ENCODE assay signal across 10 mouse cellular contexts in the genomic region with DNA sequence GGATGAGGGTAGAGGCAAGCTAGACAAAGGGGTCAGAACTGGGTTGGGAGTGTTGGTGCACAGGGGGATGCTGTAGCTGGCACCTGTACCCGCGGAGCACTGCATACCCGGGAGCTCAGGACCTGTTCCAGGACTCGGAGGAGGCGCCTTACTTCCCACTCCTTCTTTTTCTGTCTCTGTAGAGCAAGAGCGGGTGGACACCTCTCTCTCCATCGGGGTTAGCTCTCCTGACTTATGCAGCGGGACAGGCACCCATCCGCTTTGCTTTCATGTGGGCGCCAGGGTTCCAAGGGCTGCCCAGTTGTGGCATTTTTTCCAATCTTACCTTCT. TPM values are rescaled to one million over a fixed set of nuclear protein-coding genes. Genes with fewer than 3 reads are reported as not detected.
A peak's percentile ranks its signal among the peaks of the same experiment; 100 is the strongest.
DNase-seq lines count a peak whose midpoint lies in the region; ATAC-seq lines count a peak whose summit lies in the region.
"Had no signal": no experiment of that assay in that cellular context is flagged by ENCODE, and none has a peak within 500 bp of the region (broad histone marks: within the 10 kb centered on the region; RNA-seq: fewer than 3 reads in every experiment).

No protein-coding gene starts in this region.

- H3K27me3 ChIP-seq in kidney, embryonic 15.5 days, result peaks cover 60% of the 10 kb centered on the region
- peaks cover 37% of the 10 kb centered on the region for H3K27me3 ChIP-seq in embryonic facial prominence, embryonic 11.5 days (ENCODE audit: control insufficient read depth, insufficient read depth, low read length)
- no peaks in the 10 kb centered on the region for H3K27me3 ChIP-seq in hindbrain, embryonic 15.5 days
- 0 out of 2 replicates have a peak, but pooled peaks cover 3% of the 10 kb centered on the region for H3K27me3 ChIP-seq in midbrain, embryonic 15.5 days (replicated peaks)

- peak overlapping the region; percentile 97 for H3K4me2 ChIP-seq in kidney, embryonic 15.5 days
- H3K4me2 ChIP-seq in embryonic facial prominence, embryonic 11.5 days (ENCODE audit: low read depth, low read length), result peak overlapping the region; percentile 99
- H3K4me2 ChIP-seq in hindbrain, embryonic 15.5 days, result peak overlapping the region; percentile 74
- peak overlapping the region; percentile 80 for H3K4me2 ChIP-seq in midbrain, embryonic 15.5 days

- H3K27ac ChIP-seq in kidney, embryonic 15.5 days, result no peak overlapping the region
- H3K27ac ChIP-seq in embryonic facial prominence, embryonic 11.5 days (replicated peaks; ENCODE audit: low read depth, low read length), result no peak overlapping the region
- peak overlapping the region; percentile 90 for H3K27ac ChIP-seq in hindbrain, embryonic 15.5 days (replicated peaks)
- H3K27ac ChIP-seq in midbrain, embryonic 15.5 days, result peak overlapping the region; percentile 93
- H3K27ac ChIP-seq: macrophage had no signal

- H3K4me3 ChIP-seq in kidney, embryonic 15.5 days (replicated peaks), result peak overlapping the region; percentile 61
- H3K4me3 ChIP-seq in embryonic facial prominence, embryonic 11.5 days (ENCODE audit: low read depth, low read length), result peak overlapping the region; percentile 62
- H3K4me3 ChIP-seq in hindbrain, embryonic 15.5 days, result peak overlapping the region; percentile 79
- H3K4me3 ChIP-seq in midbrain, embryonic 15.5 days, result peak overlapping the region; percentile 80
- H3K4me3 ChIP-seq: erythroblast, embryonic 14.5 days had no signal

- peak overlapping the region; percentile 44; the same call in 1 of the 2 replicates for H3K9ac ChIP-seq in kidney, embryonic 15.5 days
- H3K9ac ChIP-seq in embryonic facial prominence, embryonic 11.5 days (replicated peaks; ENCODE audit: low read length), result peak overlapping the region; percentile 62; the same call in 1 of the 2 replicates
- peak overlapping the region; percentile 62 for H3K9ac ChIP-seq in hindbrain, embryonic 15.5 days
- peak overlapping the region; percentile 85 for H3K9ac ChIP-seq in midbrain, embryonic 15.5 days

- H3K9me3 ChIP-seq in kidney, embryonic 15.5 days (replicated peaks), result no peaks in the 10 kb centered on the region
- H3K9me3 ChIP-seq in embryonic facial prominence, embryonic 11.5 days (replicated peaks; ENCODE audit: control insufficient read depth, low read length), result no peaks in the 10 kb centered on the region
- H3K9me3 ChIP-seq in hindbrain, embryonic 15.5 days, result no peaks in the 10 kb centered on the region
- H3K9me3 ChIP-seq in midbrain, embryonic 15.5 days, result no peaks in the 10 kb centered on the region

- DNase-seq in kidney, postnatal 14 days, result no peak
- DNase-seq in embryonic facial prominence, embryonic 11.5 days (ENCODE audit: low spot score), result no peak
- no peak for DNase-seq in ovary, postnatal 10 days (ENCODE audit: low spot score)
- no peak for DNase-seq in cerebellum, postnatal 25 days
- DNase-seq in kidney, adult 9 months, result no peak

- WGBS in kidney, embryonic 15.5 days, result 0% methylated on average over 10 of the region's 10 CpGs
- WGBS in embryonic facial prominence, embryonic 11.5 days, result 1% methylated on average over 10 of the region's 10 CpGs
- 2% methylated on average over 10 of the region's 10 CpGs for WGBS in hindbrain, embryonic 15.5 days
- 0% methylated on average over 10 of the region's 10 CpGs for WGBS in midbrain, embryonic 15.5 days

- no peak for ATAC-seq in kidney, embryonic 15.5 days (replicated peaks; ENCODE audit: low FRiP score)
- ATAC-seq in embryonic facial prominence, embryonic 11.5 days (replicated peaks; ENCODE audit: insufficient number of reproducible peaks, low FRiP score, low TSS enrichment, low read depth), result no peak; the same call in 1 of the 2 replicates
- no peak for ATAC-seq in hindbrain, embryonic 15.5 days (ENCODE audit: low FRiP score, low read depth)
- no peak; the same call in 1 of the 2 replicates for ATAC-seq in midbrain, embryonic 15.5 days (replicated peaks)

- no peaks in the 10 kb centered on the region for H3K36me3 ChIP-seq in kidney, embryonic 15.5 days
- H3K36me3 ChIP-seq in embryonic facial prominence, embryonic 11.5 days (replicated peaks; ENCODE audit: control insufficient read depth, insufficient read depth, low read depth, low read length), result no peaks in the 10 kb centered on the region
- no peaks in the 10 kb centered on the region for H3K36me3 ChIP-seq in hindbrain, embryonic 15.5 days
- H3K36me3 ChIP-seq in midbrain, embryonic 15.5 days (replicated peaks), result no peaks in the 10 kb centered on the region

- H3K4me1 ChIP-seq in kidney, embryonic 15.5 days, result peaks cover 21% of the 10 kb centered on the region
- no peaks in the 10 kb centered on the region; the same call in 1 of the 2 replicates for H3K4me1 ChIP-seq in embryonic facial prominence, embryonic 11.5 days (ENCODE audit: control insufficient read depth, insufficient read depth, low read length)
- H3K4me1 ChIP-seq in hindbrain, embryonic 15.5 days (replicated peaks), result peaks cover 27% of the 10 kb centered on the region
- H3K4me1 ChIP-seq in midbrain, embryonic 15.5 days, result peaks cover 26% of the 10 kb centered on the region

RNA-seq across cellular contexts. Expression of a gene that starts 0.6 kb away (rescaled TPM):
- 0.66 and 0.92 TPM in 2 replicates for polyA plus RNA-seq in kidney, embryonic 15.5 days (2015; fragmentation: Nextera tagmentation; extraction: Ambion mirVana)
- polyA plus RNA-seq in embryonic facial prominence, embryonic 11.5 days (2014; fragmentation: Nextera tagmentation; extraction: Ambion mirVana), result 2.5 and 4.6 TPM in 2 replicates
- 152 and 190 TPM in 2 replicates for polyA plus RNA-seq in hindbrain, embryonic 15.5 days (2015; fragmentation: Nextera tagmentation; extraction: Ambion mirVana)
- polyA plus RNA-seq in midbrain, embryonic 15.5 days (2015; fragmentation: Nextera tagmentation; extraction: Ambion mirVana), result 178 and 184 TPM in 2 replicates
- polyA plus RNA-seq: erythroblast, embryonic 14.5 days; macrophage had no signal

Comparison
In these comparisons a context has a peak if more than half of its experiments do, and no peak if none do; other contexts are left out.
1. H3K27ac ChIP-seq: peak in hindbrain, embryonic 15.5 days (single experiment) and midbrain, embryonic 15.5 days (single experiment); none in kidney, embryonic 15.5 days (single experiment) and embryonic facial prominence, embryonic 11.5 days (single experiment).
2. RNA of a gene that starts 0.6 kb away (polyA plus RNA-seq): 152 to 190 TPM in hindbrain, embryonic 15.5 days and 178 to 184 TPM in midbrain, embryonic 15.5 days; 2.5 to 4.6 TPM in embryonic facial prominence, embryonic 11.5 days and 0.66 to 0.92 TPM in kidney, embryonic 15.5 days; every median in the first group is over 10 times any median in the second.
3. Peak in every context shown above with its lines, with median percentiles within 50 percentile points of each other: H3K4me2 ChIP-seq, H3K4me3 ChIP-seq and H3K9ac ChIP-seq.